Mouse (Mus musculus) cerebellum, adult 18-20 months (tissue): ENCODE measurements around the gene Asb15.

ENCODE experiments used
- DNase-seq, 2 experiments: peaks; one replicate each; pipeline ENCODE4 v3.0.0; 2021

The Asb15 gene

GRCm38 (mm10) chr6:24568963-24569362 is 41.0 kb downstream of the Asb15 start:
- no peak for DNase-seq

GRCm38 (mm10) chr6:24569711-24570110 is 41.8 kb downstream of the Asb15 start:
- no peak for DNase-seq

- no peak for DNase-seq
These were observed 42.3 kb downstream of the Asb15 start for GRCm38 (mm10) chr6:24570278-24570677.

- no peak for DNase-seq
These were observed 43.2 kb downstream of the Asb15 start for GRCm38 (mm10) chr6:24571126-24571525.

GRCm38 (mm10) chr6:24572431-24572830 is 44.5 kb downstream of the Asb15 start:
- DNase-seq = no peak

- no peak for DNase-seq
These were observed 45.4 kb downstream of the Asb15 start for GRCm38 (mm10) chr6:24573319-24573718.

GRCm38 (mm10) chr6:24583456-24583855 is 55.5 kb downstream of the Asb15 start:
- no peak for DNase-seq

GRCm38 (mm10) chr6:24585431-24586310 is 57.7 kb downstream of the Asb15 start:
- DNase-seq = no peak

- DNase-seq = peak in 1 of 2 experiments; percentile 21
These were observed 58.9 kb downstream of the Asb15 start for GRCm38 (mm10) chr6:24586885-24587284.

- no peak for DNase-seq
These were observed 62.3 kb downstream of the Asb15 start for GRCm38 (mm10) chr6:24590282-24590681.

GRCm38 (mm10) chr6:24591525-24592218 is 63.7 kb downstream of the Asb15 start:
- DNase-seq = no peak

GRCm38 (mm10) chr6:24597500-24597899 is 69.6 kb downstream of the Asb15 start, which contains the start of gene Lmod2:
Lmod2 (plus strand) TSS chr6:24597762.
- DNase-seq = no peak

- DNase-seq = no peak
These were observed 71.2 kb downstream of the Asb15 start for GRCm38 (mm10) chr6:24599179-24599578.

- no peak for DNase-seq
These were observed 71.7 kb downstream of the Asb15 start for GRCm38 (mm10) chr6:24599639-24600038.

- DNase-seq = no peak
These were observed 72.2 kb downstream of the Asb15 start for GRCm38 (mm10) chr6:24600134-24600533.

GRCm38 (mm10) chr6:24600726-24601125 is 72.8 kb downstream of the Asb15 start:
- no peak for DNase-seq

GRCm38 (mm10) chr6:24601668-24602067 is 73.7 kb downstream of the Asb15 start:
- DNase-seq = no peak

- DNase-seq = no peak
These were observed 74.4 kb downstream of the Asb15 start for GRCm38 (mm10) chr6:24602351-24602750.

GRCm38 (mm10) chr6:24602993-24603392 is 75.0 kb downstream of the Asb15 start:
- no peak for DNase-seq

GRCm38 (mm10) chr6:24604289-24604688 is 76.3 kb downstream of the Asb15 start:
- DNase-seq = no peak

GRCm38 (mm10) chr6:24605631-24606030 is 77.7 kb downstream of the Asb15 start:
- DNase-seq = no peak

GRCm38 (mm10) chr6:24606512-24606911 is 78.6 kb downstream of the Asb15 start:
- DNase-seq = peak; percentile 17 to 28

GRCm38 (mm10) chr6:24607531-24607930 is 79.6 kb downstream of the Asb15 start:
- DNase-seq = no peak

GRCm38 (mm10) chr6:24608129-24608528 is 80.2 kb downstream of the Asb15 start:
- no peak for DNase-seq
